Mouse (Mus musculus): Measurements from ENCODE around the gene Dglucy.

Dglucy gene

DNA sequence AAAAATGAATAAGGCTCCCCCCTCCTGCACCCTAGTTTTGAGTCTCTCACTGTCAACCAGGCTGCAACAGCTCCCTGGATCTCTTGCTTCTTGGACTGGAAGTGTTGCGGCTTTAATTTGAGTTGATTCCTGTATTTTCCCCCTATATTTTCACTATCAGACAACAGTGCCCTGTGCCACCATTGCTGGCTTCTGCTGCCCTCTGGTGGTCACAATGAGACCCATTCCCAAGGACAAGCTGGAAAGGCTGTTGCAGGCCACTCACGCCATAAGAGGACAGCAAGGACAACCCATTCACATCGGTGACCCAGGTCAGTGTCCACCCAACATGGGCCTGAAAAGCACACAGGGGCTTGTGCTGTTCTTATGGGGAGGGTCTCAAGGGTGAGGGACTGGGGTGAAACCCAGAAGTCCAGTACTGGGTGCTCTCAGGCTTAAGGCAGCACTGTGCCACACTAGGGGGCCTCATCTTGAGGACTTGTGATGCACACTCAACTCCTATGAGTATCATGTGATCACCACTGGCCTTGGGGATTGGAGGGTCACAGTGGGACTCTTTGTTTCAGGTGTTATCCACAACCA, 62.4 kb downstream of the Dglucy start:
- DNase-seq (ENCODE audit: low spot score in 2 of 2) = peak; percentile 76 to 84

DNA sequence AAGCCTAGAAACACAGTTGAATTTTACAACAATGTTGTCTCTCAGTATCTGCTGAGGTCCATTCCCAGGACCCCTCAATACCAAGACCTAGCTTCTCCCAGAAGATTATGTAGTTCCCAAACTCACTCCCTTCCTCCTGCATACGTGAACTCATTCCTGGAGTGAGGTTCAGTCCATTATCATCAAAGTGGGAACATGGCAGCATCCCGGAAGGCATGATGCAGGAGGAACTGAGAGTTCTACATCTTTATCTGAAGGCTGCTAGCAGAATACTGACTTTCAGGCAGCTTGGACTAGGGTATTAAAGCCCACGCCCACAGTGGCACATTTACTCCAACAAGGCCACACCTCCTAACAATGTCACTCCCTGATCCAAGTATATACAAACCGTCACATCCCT, 64.3 kb downstream of the Dglucy start:
- DNase-seq (ENCODE audit: low spot score in 2 of 2) = no peak

DNA sequence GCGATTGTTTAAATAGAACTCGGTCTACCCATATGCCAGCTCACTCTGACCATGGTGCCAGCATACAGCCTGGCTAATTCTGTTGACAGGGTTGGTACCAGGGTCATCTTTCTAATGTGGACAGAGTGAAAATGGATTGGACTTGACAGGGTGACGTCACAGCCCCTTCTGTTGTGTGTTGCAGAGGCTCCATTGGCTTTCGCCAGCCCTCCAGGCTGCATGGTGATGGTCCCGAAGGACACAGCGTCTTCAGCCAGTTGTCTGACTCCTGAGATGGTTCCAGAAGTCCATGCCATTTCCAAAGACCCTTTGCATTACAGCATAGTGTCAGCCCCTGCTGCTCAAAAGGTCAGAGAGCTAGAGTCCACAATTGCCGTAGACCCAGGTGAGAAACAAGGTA, 65.7 kb downstream of the Dglucy start:
- DNase-seq (ENCODE audit: low spot score in 2 of 2) = no peak

DNA sequence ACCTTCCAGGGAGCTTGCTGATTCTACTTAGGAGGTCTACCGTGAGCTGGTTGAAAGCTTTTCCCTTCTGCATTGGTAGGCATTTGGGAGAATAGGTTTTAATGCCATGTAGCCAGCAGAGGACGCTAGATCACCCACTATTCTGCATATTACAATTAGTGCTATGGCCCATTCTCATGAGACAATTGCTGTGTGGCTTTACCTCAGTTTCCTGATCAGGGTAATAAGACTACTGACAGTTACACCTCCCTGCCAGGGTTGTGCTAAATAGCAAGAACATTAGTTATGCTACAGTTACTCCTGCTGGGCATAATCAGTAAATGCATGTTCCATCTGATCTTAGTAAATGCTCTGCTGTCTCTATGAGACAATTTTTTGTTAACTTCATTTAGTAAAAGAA, 67.0 kb downstream of the Dglucy start:
- DNase-seq (ENCODE audit: low spot score in 2 of 2) = no peak

DNA sequence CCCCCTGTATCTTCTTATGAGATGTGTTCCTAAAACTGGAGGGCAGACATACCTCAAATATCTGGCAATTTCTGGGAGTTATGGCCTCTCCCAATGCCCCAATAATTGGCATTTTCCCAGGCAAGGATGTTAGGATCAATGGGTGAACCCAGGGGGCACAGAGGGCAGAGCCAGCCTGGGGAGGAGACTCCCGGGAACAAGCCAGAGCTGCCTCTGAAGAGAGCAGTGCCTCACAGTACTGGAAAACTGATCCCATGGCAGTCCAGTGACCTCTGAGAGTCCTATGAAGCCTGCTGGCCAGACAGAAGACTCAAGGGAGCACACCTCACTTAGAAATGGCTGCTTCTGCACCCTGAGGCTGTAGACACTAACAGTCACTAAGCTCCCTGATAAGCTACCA, 67.7 kb downstream of the Dglucy start:
- DNase-seq (ENCODE audit: low spot score in 2 of 2) = no peak

DNA sequence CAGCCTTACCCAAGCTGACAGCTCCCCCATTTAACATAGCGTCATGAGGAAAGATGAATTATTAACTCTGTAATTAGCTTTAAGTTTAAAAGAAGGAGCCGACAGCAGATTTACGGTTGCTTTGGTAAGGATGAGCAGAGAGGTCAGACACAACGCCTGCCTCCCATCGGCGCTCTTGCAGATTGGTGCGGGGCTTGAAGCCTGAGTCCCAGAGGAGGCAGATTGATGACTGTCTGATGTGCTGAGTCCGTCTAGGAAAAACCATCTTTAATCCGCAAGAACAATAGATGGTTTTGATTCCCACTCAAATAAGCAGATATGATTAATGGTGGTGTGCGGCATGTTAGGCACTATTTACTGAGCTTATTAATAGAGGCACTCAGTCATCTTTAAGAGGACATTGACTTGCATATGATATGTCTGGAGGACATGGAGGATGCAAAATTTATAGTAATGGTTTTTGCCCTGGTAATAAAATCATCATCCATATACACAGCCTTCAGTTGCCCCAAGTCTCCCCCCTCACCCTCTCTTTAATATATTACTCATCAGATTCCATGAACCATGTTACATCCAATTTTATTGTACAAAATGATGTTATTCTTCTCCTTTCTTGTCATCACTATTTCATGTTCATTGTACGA, 68.7 kb downstream of the Dglucy start:
- no peak for DNase-seq (ENCODE audit: low spot score in 2 of 2)

DNA sequence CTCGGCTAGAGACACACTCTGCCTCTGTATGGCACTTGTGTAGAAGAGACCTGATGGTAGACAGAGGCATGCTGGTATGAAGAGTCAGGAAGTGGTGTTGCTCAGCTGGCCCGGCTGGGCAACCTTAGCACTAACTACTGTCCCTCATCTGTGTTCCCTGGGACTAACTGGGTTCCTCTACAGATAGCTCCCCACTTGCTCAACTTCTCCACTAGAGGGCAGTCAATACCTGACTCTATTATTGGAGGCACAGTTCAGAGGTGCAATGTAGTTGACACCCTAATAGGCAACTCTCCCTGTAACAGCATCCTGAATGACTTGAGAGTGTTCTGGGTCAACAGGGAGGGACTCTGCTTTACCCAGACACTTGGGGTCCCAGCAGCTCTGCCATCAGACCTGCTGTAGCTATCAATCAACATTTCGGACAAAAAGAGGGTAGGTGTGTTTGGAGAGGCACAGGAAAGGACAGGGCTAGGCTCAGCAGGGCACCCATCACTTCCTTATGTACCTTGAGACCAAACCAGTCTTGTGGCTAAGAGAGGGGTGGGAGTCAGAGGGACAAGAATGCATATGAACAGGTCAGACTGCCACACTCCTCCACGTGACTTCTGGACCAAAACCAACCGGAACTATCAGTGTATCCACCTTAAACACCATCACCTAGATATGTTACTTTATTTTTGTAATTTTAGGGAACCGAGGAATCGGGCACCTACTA, 70.7 kb downstream of the Dglucy start:
- DNase-seq (ENCODE audit: low spot score in 2 of 2) = peak; percentile 20 to 33

DNA sequence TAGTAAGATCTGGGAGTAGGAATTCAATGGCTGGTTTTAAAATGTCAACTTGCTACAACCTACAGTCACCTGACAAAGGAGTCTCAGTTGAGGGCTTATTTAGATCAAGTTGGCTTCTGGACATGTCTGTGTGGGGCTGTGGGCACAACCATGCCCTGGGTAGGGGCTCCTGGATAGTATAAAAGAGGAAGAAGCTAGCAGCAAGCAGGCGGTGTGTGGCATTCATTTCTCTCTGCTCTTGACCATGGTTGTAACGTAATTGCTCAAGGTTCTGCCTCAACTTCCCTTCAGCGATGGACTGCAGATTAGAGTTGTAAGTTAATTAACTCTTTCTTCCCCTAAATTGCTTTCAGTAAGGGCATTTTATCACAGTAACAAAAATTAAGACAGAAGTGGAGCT, 73.5 kb downstream of the Dglucy start:
- DNase-seq (ENCODE audit: low spot score in 2 of 2) = no peak

DNA sequence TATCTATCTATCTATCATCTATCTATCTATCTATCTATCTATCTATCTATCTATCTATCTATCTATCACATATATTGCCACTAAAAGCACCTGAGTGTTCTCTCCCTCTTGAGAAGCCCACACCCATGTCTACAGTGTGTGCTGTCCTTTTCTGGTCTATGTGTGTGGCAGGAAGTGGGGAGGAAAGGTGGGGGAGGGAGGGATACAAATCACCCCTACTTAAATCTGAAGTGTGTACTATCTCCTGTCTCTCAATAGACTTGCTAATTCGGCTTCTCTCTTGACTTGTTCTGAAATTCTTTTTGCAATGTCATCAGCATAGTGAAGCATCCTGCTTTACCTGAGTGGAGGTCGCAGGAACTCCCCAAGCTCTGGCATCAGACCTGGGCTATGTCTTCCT, 77.5 kb downstream of the Dglucy start:
- DNase-seq (ENCODE audit: low spot score in 2 of 2) = no peak

DNA sequence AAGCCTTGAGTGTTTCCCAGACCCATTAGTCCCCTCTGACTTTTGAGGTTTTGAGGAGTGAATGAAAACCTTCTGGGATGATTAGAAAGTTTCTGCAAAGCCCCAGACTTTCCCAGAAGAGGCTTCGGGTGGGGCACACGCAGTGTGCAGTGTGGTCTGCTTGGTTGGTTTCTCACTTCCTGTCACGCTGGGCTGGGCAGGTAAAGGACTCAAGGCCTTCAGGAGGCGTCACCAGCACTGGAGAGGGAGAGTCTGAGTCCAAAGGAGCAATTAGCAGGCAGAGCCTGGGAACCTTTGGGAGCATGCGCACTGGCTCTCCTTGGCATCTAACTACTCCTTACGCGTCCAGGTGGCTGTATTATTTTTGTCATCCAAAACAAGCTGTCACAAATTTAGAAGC, 78.9 kb downstream of the Dglucy start:
- DNase-seq (ENCODE audit: low spot score in 2 of 2) = no peak

DNA sequence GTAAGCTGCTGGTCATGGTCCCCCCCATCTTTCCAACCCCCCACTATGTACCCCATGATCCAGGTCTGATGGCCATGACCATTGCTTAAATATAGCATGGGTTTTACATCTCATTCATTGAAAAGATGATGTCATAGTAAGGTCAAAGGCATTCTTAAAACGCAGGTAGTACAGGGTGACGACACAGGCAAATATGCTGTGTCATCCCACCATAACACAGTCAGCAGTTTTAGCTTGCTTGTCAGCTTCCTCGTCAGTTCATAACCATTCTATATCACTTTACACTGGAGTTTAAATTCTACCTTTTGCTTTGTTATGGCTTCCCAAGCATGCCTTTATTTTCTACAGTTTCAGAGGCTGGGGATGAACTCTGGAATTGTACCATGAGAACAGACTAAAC, 83.4 kb downstream of the Dglucy start:
- no peak for DNase-seq (ENCODE audit: low spot score in 2 of 2)

DNA sequence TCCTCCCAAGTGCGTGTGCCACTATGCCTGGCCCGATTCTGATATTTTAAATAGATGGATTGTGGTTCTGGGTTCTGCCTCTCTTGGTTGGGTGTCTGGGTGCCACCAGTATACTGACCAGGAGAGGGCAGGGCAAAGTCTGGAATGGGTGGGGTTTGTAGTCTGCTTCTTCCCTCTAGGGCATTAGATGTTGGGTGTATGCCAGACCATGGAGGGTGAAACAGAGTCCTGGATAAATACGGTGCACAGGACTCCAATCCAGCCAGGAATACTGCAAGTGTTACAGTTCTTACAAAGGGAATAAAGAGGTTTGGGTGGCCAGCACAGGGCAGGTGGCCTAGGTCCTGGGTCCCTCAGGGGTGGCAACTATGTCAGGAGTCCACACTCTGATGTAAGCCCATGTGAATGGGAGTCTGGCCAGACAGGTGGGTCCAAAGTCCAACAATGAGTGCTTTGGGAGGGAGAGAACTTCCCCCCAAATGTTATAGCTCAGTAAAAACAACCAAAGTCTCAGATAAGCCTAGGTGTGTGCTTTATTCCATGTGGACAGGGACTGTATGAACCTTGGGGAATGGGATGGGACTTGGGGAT, 84.1 kb downstream of the Dglucy start:
- no peak for DNase-seq (ENCODE audit: low spot score in 2 of 2)

DNA sequence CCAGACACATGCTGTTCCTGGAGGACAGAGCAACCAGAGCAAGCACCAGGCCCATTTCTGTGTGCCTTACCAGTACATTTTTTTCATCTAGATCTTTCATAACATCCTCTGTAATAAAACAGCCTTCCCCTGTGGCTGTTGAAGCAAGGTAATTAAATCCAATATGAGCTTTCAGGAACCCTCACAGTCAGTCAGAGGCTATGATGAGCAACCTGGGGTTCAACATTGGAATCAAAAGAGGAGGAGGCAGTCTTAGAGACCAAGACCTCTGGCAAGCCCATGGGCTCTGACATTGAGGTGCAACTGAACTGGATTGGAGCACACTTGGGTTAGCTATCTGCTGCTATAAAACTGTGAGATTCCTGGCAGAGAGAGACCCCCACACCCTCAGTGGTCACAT, 86.2 kb downstream of the Dglucy start:
- DNase-seq (ENCODE audit: low spot score in 2 of 2) = no peak

DNA sequence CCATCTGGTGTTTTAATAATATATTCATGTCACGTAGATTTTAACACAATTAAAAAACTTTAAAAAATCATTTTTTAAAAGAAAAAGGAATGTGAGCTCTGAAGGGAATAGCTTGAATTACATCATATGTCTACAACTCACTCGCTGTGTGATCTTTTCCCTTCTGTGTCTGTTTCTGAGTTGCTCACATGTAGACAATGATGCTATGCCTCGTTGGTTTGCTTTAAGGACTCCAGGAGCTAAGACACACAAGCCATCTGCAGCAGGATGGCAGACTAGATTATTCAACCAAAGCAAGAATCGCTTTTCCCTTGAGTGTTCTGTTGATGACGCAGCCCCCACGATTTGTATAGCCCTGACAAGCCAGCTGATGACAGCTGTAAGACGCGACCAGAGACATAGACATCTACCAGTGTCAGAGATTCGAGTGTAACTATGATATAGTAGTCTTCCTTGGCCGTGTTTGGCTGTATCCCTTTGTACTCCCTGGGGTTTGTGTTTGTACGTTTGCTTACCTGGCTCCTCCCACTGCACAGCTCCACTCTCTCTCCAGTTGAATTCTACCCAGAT, 86.7 kb downstream of the Dglucy start:
- DNase-seq (ENCODE audit: low spot score in 2 of 2) = no peak

DNA sequence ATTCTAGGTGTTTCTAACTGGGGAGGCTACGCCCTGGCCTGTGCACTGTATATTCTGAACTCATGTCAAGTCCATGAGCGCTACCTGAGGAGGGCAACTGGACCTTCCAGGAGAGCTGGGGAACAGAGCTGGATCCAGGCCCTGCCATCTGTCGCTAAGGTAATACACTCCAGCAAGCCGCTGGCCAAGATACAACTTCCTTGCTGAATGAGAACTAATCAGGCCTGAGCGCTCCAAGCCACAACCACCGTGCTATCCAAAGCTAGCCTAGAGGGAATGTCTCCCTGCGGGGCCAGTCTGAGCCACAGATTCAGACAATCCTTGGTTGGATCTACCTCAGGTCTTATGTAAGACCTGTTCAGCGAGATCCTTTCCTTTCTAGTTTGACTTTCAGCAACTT, 88.2 kb downstream of the Dglucy start:
- DNase-seq (ENCODE audit: low spot score in 2 of 2) = no peak

DNA sequence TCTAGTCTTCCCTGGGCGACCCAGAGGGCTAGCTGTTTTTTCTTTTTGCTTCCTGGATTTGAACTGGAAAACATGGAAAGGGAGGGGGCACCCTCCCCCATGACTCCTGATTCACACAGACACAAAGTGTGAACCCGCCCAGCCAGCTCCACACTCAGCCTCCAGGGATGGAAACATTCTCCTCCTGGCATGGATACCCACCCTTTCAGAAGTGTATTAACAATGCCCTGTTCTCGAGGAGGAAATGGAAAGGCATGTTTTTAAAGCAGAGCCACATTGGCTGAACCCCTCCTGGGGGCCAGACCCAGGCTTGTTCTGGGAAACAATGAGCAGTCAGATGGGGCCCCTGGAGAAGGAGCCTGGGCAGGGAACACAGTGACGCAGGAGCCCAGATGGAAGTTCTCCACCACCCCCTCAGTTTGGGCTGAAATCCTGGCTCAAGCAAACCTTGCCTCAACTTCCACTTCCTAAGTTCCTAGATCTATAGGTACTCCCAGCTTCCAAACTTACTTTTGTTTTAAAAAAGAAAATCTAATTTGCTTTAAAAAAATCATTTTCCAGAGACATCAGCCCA, 89.3 kb downstream of the Dglucy start:
- no peak for DNase-seq (ENCODE audit: low spot score in 2 of 2)

DNA sequence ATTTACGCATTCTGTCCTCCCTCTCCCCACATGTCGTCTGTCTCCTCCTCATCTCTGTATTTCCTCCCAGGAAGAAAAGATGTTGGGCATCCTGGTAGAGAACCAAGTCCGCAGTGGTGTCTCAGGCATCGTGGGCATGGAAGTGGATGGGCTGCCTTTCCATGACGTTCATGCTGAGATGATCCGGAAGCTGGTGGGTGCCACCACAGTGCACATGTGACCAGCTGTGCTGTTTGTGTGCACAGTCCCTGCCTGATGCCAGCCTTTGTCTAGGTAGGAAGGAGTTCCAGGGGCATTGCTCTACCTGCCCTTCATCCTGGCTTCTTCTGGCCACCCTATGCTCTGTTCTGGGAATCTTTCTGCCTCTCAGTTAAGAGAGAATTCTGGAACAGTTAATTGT, 92.4 kb downstream of the Dglucy start:
- no peak for DNase-seq (ENCODE audit: low spot score in 2 of 2)

DNA sequence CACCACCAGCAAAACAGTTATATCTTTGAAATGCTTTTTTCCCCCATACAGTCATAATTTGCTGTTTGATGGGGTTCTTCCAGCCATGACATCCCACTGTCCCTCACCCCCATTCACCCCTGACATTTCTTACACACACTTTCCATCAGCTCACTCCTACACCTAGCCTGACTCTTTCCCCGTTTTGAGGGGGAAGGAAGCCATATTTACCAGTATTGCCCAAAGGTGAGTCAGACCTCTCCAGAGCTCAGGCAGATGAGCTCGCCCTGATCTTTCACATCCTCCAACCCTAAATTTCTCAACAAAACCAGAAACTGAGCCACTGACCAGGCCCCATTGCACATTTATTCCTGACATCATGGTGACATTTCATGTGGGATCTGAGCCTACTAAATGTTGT, 93.0 kb downstream of the Dglucy start:
- DNase-seq (ENCODE audit: low spot score in 2 of 2) = no peak

DNA sequence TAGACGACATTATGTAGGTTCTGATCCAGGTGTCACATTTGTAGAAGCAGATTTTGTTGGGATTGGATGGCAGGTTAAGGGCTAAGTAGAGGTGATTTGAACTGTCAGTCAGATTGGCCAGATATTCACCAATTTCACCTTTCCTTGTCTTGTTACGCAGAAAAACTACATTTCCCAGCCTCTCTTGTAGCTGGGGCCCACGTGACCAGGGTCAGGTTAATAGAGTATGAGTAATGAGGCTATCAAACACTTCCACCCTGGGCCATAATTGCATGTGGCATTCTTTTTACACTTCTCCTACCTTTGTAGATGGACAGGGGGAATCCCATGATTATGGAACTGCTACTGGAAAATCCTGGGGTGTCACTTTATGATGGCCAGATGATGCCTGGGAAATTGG, 94.8 kb downstream of the Dglucy start:
- no peak for DNase-seq (ENCODE audit: low spot score in 2 of 2)

DNA sequence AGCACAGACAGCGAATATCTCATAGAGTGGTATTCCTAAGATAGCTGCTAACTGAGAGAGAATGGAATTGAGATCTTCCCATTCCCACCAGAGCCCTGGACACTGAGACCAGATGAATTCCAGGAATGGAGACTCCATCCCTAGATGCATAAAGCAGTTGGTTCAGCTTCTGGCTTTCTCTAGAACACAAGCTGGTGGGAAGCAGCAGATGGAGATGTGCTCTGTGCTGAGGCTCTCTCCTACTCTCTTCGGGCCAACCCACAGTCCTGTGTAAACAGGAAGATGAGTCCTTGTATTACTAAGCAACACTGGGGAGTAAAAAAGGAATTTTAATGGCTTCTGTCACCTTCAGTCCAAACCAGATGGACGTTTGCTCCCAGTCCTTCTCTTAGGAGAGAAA, 96.7 kb downstream of the Dglucy start:
- DNase-seq (ENCODE audit: low spot score in 2 of 2) = no peak

DNA sequence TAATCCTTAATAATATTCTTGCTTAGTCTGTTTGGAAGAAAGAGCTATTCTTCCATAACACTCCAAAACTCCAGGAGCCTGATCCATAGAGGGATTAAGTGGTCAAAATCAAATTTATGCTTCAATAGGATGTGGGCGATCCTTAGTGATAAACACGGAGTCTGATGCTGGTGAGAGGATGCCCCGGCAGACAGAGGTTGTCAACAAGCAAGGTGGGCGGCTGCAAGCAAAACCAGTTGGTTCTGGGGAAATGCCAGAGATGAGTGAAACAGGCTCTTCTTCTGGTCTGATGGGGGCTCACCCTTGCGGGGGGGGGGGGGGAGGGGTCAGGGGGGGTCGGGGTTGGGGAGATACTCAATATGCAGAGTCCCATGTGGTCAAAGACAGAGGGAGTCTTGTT, 97.1 kb downstream of the Dglucy start:
- DNase-seq (ENCODE audit: low spot score in 2 of 2) = no peak

DNA sequence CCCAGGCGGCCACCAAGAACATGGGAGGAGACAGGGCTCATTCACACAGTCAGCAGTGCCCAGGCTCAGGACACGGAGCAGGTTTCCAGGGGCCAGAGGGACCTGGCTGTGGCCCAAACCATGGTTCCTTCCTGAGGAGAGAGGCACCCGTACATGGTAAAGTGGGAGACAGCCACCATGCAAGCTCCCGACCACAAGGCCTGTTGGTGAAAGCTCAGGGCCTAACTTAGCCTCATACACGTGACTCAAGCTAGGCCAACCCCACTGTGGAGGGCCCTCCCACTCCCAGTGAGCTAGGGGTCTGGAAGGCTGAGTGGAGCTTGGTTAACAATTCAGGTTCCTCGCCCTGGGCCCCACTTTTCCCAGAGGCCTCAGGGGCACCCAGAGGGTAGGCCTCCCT, 99.1 kb downstream of the Dglucy start:
- no peak for DNase-seq (ENCODE audit: low spot score in 2 of 2)

Data from urinary bladder, postnatal 36 days (tissue).